Comparison of ENCODE assay signal across 7 mouse cellular contexts in genomic region chrX:7721514-7722281, GRCm38 (mm10). TPM values are rescaled to one million over a fixed set of nuclear protein-coding genes. Genes with fewer than 3 reads are reported as not detected.
DNase-seq lines count a peak whose midpoint lies in the region; ATAC-seq and TF ChIP-seq lines count a peak whose summit lies in the region.

TSS of gene Gm45208 (plus strand) at chrX:7722245.

- peak; percentile 77 for ATAC-seq in embryonic facial prominence, embryonic 11.5 days (replicated peaks; ENCODE audit: insufficient number of reproducible peaks, low FRiP score, low TSS enrichment, low read depth)
- peak; percentile 89 for ATAC-seq in limb, embryonic 13.5 days (ENCODE audit: low FRiP score, low read depth)
- ATAC-seq in midbrain, embryonic 15.5 days (replicated peaks), result peak; percentile 95

- H3K27me3 ChIP-seq in embryonic facial prominence, embryonic 11.5 days (ENCODE audit: control insufficient read depth, insufficient read depth, low read length), result no peaks in the 10 kb centered on the region
- H3K27me3 ChIP-seq in kidney, adult 2 months (replicated peaks; ENCODE audit: control insufficient read depth, insufficient read depth, low read length), result no peaks in the 10 kb centered on the region
- H3K27me3 ChIP-seq in limb, embryonic 13.5 days, result no peaks in the 10 kb centered on the region
- H3K27me3 ChIP-seq in midbrain, embryonic 15.5 days (replicated peaks), result no peaks in the 10 kb centered on the region

- peak within 1 kb of the TSS; percentile 81 for H3K27ac ChIP-seq in embryonic facial prominence, embryonic 11.5 days (replicated peaks; ENCODE audit: low read depth, low read length)
- H3K27ac ChIP-seq in kidney, adult 2 months (ENCODE audit: insufficient read depth, low read depth, low read length), result peak within 1 kb of the TSS; percentile 98
- H3K27ac ChIP-seq in limb, embryonic 13.5 days, result peak within 1 kb of the TSS; percentile 84
- peak within 1 kb of the TSS; percentile 94 for H3K27ac ChIP-seq in midbrain, embryonic 15.5 days

- no peak for TF ChIP-seq POLR2A in kidney, adult 2 months (IDR thresholded peaks at IDR 0.05; ENCODE audit: low read depth, low read length)

- DNase-seq in adrenal gland, postnatal 25 days, result peak; percentile 51
- DNase-seq in embryonic facial prominence, embryonic 11.5 days (ENCODE audit: low spot score), result peak; percentile 80
- DNase-seq in heart, adult 18-20 months, result peak; percentile 84 to 86
- peak; percentile 84 for DNase-seq in kidney, adult 2 months
- DNase-seq in spleen, adult 18-20 months, result peak; percentile 36 to 62

- peak within 1 kb of the TSS; percentile 46 for H3K4me2 ChIP-seq in embryonic facial prominence, embryonic 11.5 days (ENCODE audit: low read depth, low read length)
- peak within 1 kb of the TSS; percentile 71 for H3K4me2 ChIP-seq in limb, embryonic 13.5 days (replicated peaks)
- peak within 1 kb of the TSS; percentile 63 for H3K4me2 ChIP-seq in midbrain, embryonic 15.5 days

- peak within 1 kb of the TSS; percentile 67 for H3K9ac ChIP-seq in embryonic facial prominence, embryonic 11.5 days (replicated peaks; ENCODE audit: low read length)
- peak within 1 kb of the TSS; percentile 68 for H3K9ac ChIP-seq in limb, embryonic 13.5 days
- peak within 1 kb of the TSS; percentile 55 for H3K9ac ChIP-seq in midbrain, embryonic 15.5 days

- no peaks in the 10 kb centered on the region for H3K36me3 ChIP-seq in embryonic facial prominence, embryonic 11.5 days (replicated peaks; ENCODE audit: control insufficient read depth, insufficient read depth, low read depth, low read length)
- no peaks in the 10 kb centered on the region for H3K36me3 ChIP-seq in kidney, adult 2 months (ENCODE audit: control insufficient read depth, insufficient read depth, low read length)
- H3K36me3 ChIP-seq in limb, embryonic 13.5 days, result peaks cover 21% of the 10 kb centered on the region; the same call in 1 of the 2 replicates
- H3K36me3 ChIP-seq in midbrain, embryonic 15.5 days (replicated peaks), result no peaks in the 10 kb centered on the region

- H3K4me1 ChIP-seq in embryonic facial prominence, embryonic 11.5 days (ENCODE audit: control insufficient read depth, insufficient read depth, low read length), result no peaks in the 10 kb centered on the region
- H3K4me1 ChIP-seq in kidney, adult 2 months (ENCODE audit: control insufficient read depth, insufficient read depth, low read length), result no peaks in the 10 kb centered on the region
- no peaks in the 10 kb centered on the region for H3K4me1 ChIP-seq in limb, embryonic 13.5 days
- peaks cover 9% of the 10 kb centered on the region for H3K4me1 ChIP-seq in midbrain, embryonic 15.5 days

- WGBS in embryonic facial prominence, embryonic 11.5 days, result 22% methylated on average over 22 of the region's 22 CpGs
- 4% methylated on average over 22 of the region's 22 CpGs for WGBS in kidney, adult 2 months
- 17% methylated on average over 22 of the region's 22 CpGs for WGBS in limb, embryonic 13.5 days
- WGBS in midbrain, embryonic 15.5 days, result 23% methylated on average over 22 of the region's 22 CpGs

- no peak for TF ChIP-seq CTCF in kidney, adult 2 months (conservative IDR thresholded peaks at IDR 0.05; ENCODE audit: insufficient read depth, insufficient read length, low read depth, low read length)

- H3K9me3 ChIP-seq in embryonic facial prominence, embryonic 11.5 days (replicated peaks; ENCODE audit: control insufficient read depth, low read length), result no peaks in the 10 kb centered on the region
- H3K9me3 ChIP-seq in limb, embryonic 13.5 days, result no peaks in the 10 kb centered on the region
- no peaks in the 10 kb centered on the region for H3K9me3 ChIP-seq in midbrain, embryonic 15.5 days

- H3K4me3 ChIP-seq in embryonic facial prominence, embryonic 11.5 days (ENCODE audit: low read depth, low read length), result peak within 1 kb of the TSS; percentile 53
- peak within 1 kb of the TSS; percentile 97 for H3K4me3 ChIP-seq in kidney, adult 2 months (ENCODE audit: insufficient read depth, low read depth, low read length)
- peak within 1 kb of the TSS; percentile 58 for H3K4me3 ChIP-seq in limb, embryonic 13.5 days
- H3K4me3 ChIP-seq in midbrain, embryonic 15.5 days, result peak within 1 kb of the TSS; percentile 55

RNA-seq across cellular contexts. Expression of gene Gm45208, which starts in this region (rescaled TPM):
- total RNA-seq in adrenal gland, postnatal 25 days (2021), result not detected in 2 replicates
- polyA plus RNA-seq in embryonic facial prominence, embryonic 11.5 days (2014; fragmentation: Nextera tagmentation; extraction: Ambion mirVana), result not detected in 2 replicates
- not detected for total RNA-seq in heart, adult 18-20 months (2021)
- polyA plus RNA-seq in kidney, adult 2 months (2012; rRNA removed), result 0.23 and 0.28 TPM in 2 replicates
- polyA plus RNA-seq in limb, embryonic 13.5 days (2015; fragmentation: Nextera tagmentation; extraction: Ambion mirVana), result 0.48 and 0.78 TPM in 2 replicates
- 0.85 and 1.3 TPM in 2 replicates for polyA plus RNA-seq in midbrain, embryonic 15.5 days (2015; fragmentation: Nextera tagmentation; extraction: Ambion mirVana)

Comparison
In these comparisons a context has a peak if more than half of its experiments do, and no peak if none do; other contexts are left out.
1. Peak in every context shown above with its lines: DNase-seq, ATAC-seq, H3K4me3 ChIP-seq and H3K27ac ChIP-seq.
2. Peak in DNase-seq in adrenal gland, postnatal 25 days; RNA of the gene not detected or under 1 TPM.
3. Peak in DNase-seq, ATAC-seq, H3K4me3 ChIP-seq, H3K27ac ChIP-seq, H3K9ac ChIP-seq and H3K4me2 ChIP-seq in embryonic facial prominence, embryonic 11.5 days; RNA of the gene not detected or under 1 TPM.
4. Peak in DNase-seq in heart, adult 18-20 months; RNA of the gene not detected or under 1 TPM.
5. Peak in DNase-seq, H3K4me3 ChIP-seq and H3K27ac ChIP-seq in kidney, adult 2 months; RNA of the gene not detected or under 1 TPM.
6. Peak in ATAC-seq, H3K4me3 ChIP-seq, H3K27ac ChIP-seq, H3K9ac ChIP-seq and H3K4me2 ChIP-seq in limb, embryonic 13.5 days; RNA of the gene not detected or under 1 TPM.